Mouse (Mus musculus): ENCODE results near the gene Ddhd1. TPM values are rescaled to one million over a fixed set of nuclear protein-coding genes. Genes with fewer than 3 reads are reported as not detected.

Gene Ddhd1
- polyA plus RNA-seq, 1 experiment from 2014 or later = 5.4 TPM

DNA sequence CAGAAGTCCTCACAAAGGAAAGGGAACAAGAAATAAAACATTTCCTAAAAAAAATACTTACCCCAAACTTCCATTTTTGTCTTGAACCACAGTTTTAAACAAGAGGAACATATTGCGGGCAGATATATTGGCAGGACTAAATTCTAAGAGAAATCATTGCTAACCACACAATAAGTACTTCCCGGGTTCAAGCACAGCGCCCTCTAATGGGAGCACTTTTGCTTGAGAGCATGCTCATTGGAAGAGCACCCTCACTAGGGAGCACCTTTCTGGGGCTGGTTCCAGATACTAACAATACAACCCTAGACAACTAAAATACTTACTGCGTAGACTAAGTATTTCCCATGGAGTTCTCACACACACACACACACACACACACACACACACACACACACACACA, 105.5 kb downstream of the Ddhd1 start:
- Histone ChIP-seq H3K36me3 (ENCODE audit: insufficient read depth, low read length) (no peaks in the 10 kb centered on the region), H3K27me3 (ENCODE audit: insufficient read depth, low read length) (no peaks in the 10 kb centered on the region), H3K9ac (ENCODE audit: low read depth, low read length) (no peak overlapping the region), H3K4me1 (replicated peaks; ENCODE audit: insufficient read depth, low read length) (no peaks in the 10 kb centered on the region), H3K27ac (no peak overlapping the region), H3K9me3 (replicated peaks; ENCODE audit: low read length) (no peaks in the 10 kb centered on the region), H3K4me2 (ENCODE audit: low read length) (no peak overlapping the region), H3K4me3 (replicated peaks; ENCODE audit: low read depth, low read length) (no peak overlapping the region)
- no peak; the same call in 1 of the 2 replicates for TF ChIP-seq CTCF (IDR thresholded peaks at IDR 0.05; ENCODE audit: low read depth)
- ATAC-seq (replicated peaks; ENCODE audit: low FRiP score, low read depth) (no peak), DNase-seq (ENCODE audit: low spot score) (no peak)
- WGBS = 85% methylated on average over 4 of the region's 4 CpGs

DNA sequence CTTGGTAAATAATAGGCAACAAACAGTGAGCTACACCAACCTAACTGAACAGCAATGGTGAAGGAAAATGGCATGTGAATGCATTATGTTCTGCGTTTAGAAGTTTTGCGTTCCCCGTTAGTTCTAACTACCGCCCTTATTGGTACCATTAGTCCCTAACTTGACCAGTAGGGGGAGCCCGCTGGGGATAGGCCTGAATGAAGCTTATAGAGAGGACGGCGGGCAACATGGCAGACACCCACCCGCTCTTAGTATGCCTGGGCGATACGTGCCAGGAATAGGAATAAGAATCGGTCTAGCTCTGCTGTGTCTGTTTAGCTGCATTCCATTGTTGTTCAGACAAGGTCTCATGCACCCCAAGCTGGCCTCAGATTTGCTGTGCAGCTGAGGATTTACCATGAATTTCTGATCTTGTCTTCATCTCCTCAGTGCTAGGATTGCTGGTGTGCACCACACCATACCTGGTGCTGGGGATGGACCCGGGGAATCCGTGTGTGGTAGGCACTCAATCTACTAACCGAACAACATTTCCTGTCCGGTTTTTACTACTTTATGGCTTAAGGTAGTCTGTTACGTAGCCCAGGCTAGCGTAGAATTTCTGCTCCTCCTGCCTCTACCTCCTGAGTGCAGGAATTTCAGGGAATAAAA, 106.7 kb downstream of the Ddhd1 start:
- DNase-seq (ENCODE audit: low spot score) (no peak), ATAC-seq (replicated peaks; ENCODE audit: low FRiP score, low read depth) (no peak)
- Histone ChIP-seq H3K9ac (ENCODE audit: low read depth, low read length) (no peak overlapping the region), H3K4me3 (replicated peaks; ENCODE audit: low read depth, low read length) (no peak overlapping the region), H3K36me3 (ENCODE audit: insufficient read depth, low read length) (no peaks in the 10 kb centered on the region), H3K4me2 (ENCODE audit: low read length) (no peak overlapping the region), H3K27ac (no peak overlapping the region), H3K27me3 (ENCODE audit: insufficient read depth, low read length) (no peaks in the 10 kb centered on the region), H3K9me3 (replicated peaks; ENCODE audit: low read length) (no peaks in the 10 kb centered on the region), H3K4me1 (replicated peaks; ENCODE audit: insufficient read depth, low read length) (no peaks in the 10 kb centered on the region)
- 71% methylated on average over 17 of the region's 17 CpGs for WGBS
- peak; percentile 57 for TF ChIP-seq CTCF (IDR thresholded peaks at IDR 0.05; ENCODE audit: low read depth)

DNA sequence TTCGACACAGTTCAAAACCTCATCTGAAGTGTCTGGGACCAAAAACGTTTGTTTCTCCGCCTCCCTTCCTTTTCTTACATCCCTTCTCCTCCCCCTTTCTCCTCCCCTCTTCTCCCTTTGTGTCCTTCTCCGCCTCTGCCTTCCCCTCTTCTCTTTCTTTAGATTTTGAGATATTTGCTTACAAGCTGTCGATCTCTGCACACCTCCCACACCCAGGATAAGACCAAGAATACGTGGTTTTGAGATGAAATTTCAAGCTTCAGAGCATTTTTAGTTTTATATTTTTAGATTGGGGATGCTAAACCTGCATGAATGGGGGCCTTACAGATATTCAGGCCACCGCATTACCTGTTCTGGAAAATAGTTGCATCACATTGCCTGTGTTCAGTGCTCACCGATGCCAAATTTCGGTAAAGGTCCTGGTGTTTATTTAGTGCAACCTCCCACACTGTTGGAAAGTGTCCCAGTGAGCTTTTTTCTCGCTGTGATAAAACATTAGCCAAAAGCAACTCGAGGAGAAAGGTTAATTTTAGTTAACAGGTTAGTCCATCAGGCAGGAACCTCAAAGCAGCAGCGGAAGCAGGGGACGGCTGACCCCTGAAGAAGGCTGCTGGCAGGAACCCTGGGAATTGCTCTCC, 107.8 kb downstream of the Ddhd1 start:
- ATAC-seq (replicated peaks; ENCODE audit: low FRiP score, low read depth) (no peak), DNase-seq (ENCODE audit: low spot score) (no peak)
- Histone ChIP-seq H3K27me3 (ENCODE audit: insufficient read depth, low read length) (no peaks in the 10 kb centered on the region), H3K36me3 (ENCODE audit: insufficient read depth, low read length) (no peaks in the 10 kb centered on the region), H3K27ac (no peak overlapping the region), H3K9me3 (replicated peaks; ENCODE audit: low read length) (no peaks in the 10 kb centered on the region), H3K4me3 (replicated peaks; ENCODE audit: low read depth, low read length) (no peak overlapping the region), H3K4me2 (ENCODE audit: low read length) (no peak overlapping the region), H3K4me1 (replicated peaks; ENCODE audit: insufficient read depth, low read length) (no peaks in the 10 kb centered on the region), H3K9ac (ENCODE audit: low read depth, low read length) (no peak overlapping the region)
- TF ChIP-seq CTCF (IDR thresholded peaks at IDR 0.05; ENCODE audit: low read depth) = no peak
- WGBS = 41% methylated on average over 13 of the region's 13 CpGs

DNA sequence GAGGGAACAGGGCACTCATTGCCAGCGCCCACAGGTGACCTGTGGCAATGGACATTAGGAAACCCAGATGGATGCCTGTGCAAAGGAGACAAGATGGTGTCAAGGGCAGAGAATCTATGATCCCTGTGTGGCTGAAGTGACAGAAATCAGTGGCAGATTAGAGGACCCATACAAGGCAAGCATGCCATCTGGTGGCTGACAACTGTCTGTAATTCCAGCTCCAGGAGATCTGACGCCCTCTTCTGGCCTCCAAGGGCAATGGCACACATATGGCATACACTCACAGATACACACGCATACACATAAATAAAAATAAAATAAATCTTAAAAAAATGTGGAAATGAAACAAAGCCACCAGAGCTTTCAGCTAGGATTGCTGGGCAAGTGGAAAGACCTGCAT, 109.8 kb downstream of the Ddhd1 start:
- DNase-seq (ENCODE audit: low spot score) = peak; percentile 28
- no peaks in the 10 kb centered on the region for H3K4me1 ChIP-seq (replicated peaks; ENCODE audit: insufficient read depth, low read length)
- no peak for ATAC-seq (replicated peaks; ENCODE audit: low FRiP score, low read depth)

DNA sequence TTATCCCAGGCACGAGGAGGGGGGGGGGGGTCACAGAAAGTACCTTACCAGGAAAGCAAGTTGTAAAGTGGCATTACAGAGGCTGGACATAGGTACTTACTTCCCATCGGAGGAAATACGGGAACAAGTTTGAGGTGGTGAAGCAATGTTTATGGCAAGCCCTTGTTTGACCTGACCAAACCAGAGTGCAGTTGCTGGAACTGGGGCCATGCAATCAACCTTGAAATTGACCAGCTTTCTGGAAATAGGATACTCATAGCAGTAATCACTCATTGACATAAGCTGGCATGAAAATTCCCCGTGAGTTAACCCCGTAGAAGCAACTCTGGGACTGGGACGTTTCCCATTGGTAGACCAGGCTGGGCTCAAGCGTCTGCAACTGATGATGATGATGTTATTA, 113.0 kb downstream of the Ddhd1 start:
- no peak overlapping the region for H3K4me2 ChIP-seq (ENCODE audit: low read length)
- 51% methylated on average over 7 of the region's 7 CpGs for WGBS
- no peaks in the 10 kb centered on the region for H3K9me3 ChIP-seq (replicated peaks; ENCODE audit: low read length)
- no peak overlapping the region for H3K4me3 ChIP-seq (replicated peaks; ENCODE audit: low read depth, low read length)
- H3K4me1 ChIP-seq (replicated peaks; ENCODE audit: insufficient read depth, low read length) = no peaks in the 10 kb centered on the region
- no peak; the same call in 1 of the 2 replicates for ATAC-seq (replicated peaks; ENCODE audit: low FRiP score, low read depth)
- H3K27me3 ChIP-seq (ENCODE audit: insufficient read depth, low read length) = no peaks in the 10 kb centered on the region
- TF ChIP-seq CTCF (IDR thresholded peaks at IDR 0.05; ENCODE audit: low read depth) = no peak
- no peaks in the 10 kb centered on the region for H3K36me3 ChIP-seq (ENCODE audit: insufficient read depth, low read length)
- no peak overlapping the region for H3K27ac ChIP-seq
- no peak overlapping the region for H3K9ac ChIP-seq (ENCODE audit: low read depth, low read length)
- peak; percentile 39 for DNase-seq (ENCODE audit: low spot score)

More for the DNA sequence above, 109.8 kb downstream of the Ddhd1 start:
- Histone ChIP-seq H3K27ac (no peak overlapping the region), H3K4me2 (ENCODE audit: low read length) (no peak overlapping the region), H3K4me3 (replicated peaks; ENCODE audit: low read depth, low read length) (no peak overlapping the region), H3K9me3 (replicated peaks; ENCODE audit: low read length) (no peaks in the 10 kb centered on the region), H3K36me3 (ENCODE audit: insufficient read depth, low read length) (no peaks in the 10 kb centered on the region), H3K27me3 (ENCODE audit: insufficient read depth, low read length) (no peaks in the 10 kb centered on the region), H3K9ac (ENCODE audit: low read depth, low read length) (no peak overlapping the region)
- TF ChIP-seq CTCF (IDR thresholded peaks at IDR 0.05; ENCODE audit: low read depth) = peak; percentile 73
- WGBS = 71% methylated on average over 3 of the region's 3 CpGs

DNA sequence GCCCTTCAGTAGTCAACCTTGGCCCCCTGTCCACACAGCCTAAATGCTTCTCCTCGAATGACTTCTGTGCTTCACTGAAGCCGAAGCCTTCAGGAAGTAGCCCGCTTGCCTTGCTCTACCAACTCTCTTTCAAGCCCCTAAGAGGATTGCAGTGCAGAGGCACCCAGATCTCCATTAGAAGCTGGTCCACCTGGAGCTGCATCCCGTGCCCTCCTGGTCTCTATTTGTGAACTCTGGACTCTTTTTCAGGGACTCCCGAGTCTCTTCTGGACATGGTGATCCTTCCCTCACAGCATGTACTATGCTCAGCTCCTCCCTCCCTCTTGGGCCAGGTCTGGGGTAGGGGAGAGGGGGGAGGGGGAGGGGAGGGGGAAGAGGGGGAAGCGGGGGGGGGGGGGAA, 113.9 kb downstream of the Ddhd1 start:
- Histone ChIP-seq H3K9me3 (replicated peaks; ENCODE audit: low read length) (no peaks in the 10 kb centered on the region), H3K4me1 (replicated peaks; ENCODE audit: insufficient read depth, low read length) (no peaks in the 10 kb centered on the region), H3K27me3 (ENCODE audit: insufficient read depth, low read length) (no peaks in the 10 kb centered on the region), H3K4me3 (replicated peaks; ENCODE audit: low read depth, low read length) (no peak overlapping the region), H3K4me2 (ENCODE audit: low read length) (no peak overlapping the region), H3K27ac (no peak overlapping the region), H3K36me3 (ENCODE audit: insufficient read depth, low read length) (no peaks in the 10 kb centered on the region), H3K9ac (ENCODE audit: low read depth, low read length) (no peak overlapping the region)
- no peak for TF ChIP-seq CTCF (IDR thresholded peaks at IDR 0.05; ENCODE audit: low read depth)
- DNase-seq (ENCODE audit: low spot score) (no peak), ATAC-seq (replicated peaks; ENCODE audit: low FRiP score, low read depth) (no peak; the same call in 1 of the 2 replicates)
- 45% methylated on average over 5 of the region's 6 CpGs for WGBS
